Mouse (Mus musculus) embryo, embryonic 11 days (tissue): Measurements from ENCODE around the gene Tnpo1.

ENCODE experiments used
- DNase-seq: peaks from one replicate; pipeline ENCODE4 v3.0.0-alpha.2; 2015

Gene Tnpo1

DNA sequence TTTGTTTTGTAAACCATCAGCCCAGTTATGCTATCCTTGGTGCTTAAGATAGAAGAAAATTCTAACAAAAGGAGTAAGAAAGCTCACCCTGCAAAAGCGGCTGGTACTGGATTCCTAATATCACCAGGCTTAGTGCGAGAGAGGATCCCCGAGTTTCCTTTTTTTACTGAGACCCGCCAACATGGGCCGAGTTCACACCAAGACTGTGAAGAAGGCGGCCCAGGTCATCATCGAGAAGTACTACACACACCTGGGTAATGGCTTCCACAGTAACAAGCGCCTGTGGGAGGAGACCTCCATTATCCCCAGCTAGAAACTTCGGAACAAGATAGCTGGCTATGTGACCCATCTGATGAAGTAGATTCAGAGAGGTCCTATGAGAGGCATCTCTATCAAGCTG lies 109.6 kb downstream of the Tnpo1 start:
- no peak for DNase-seq

DNA sequence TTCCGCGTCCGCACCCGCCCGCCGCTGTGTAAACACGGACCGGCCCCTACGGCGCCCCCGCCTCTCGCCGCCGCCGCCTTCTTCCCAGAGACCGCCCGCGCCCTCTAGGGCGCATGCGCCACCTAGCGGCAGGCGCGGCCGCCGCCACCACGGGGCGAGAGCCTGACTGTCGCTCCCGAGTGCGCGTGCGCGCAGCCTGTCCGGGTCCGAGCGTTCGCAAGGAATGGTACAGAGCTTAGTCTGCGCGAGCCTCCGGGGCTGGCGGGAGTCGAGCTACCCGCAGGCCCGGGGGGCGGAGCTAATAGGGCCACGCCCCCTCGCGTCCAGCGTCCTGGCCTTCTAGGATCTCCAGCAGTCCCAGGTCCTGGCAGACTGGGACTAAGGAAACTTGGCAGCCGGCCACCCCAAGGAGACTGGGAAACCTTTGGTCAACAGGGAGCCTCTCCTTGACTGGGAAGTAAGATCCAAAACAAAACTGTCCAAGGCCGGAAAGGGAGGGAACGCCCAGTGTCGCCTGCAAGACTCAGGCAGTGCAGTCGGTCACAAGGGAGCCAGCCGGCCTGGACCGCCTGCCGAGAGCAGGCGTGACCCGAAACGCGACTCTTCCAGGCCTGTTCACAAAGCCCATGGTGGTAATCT lies 110.9 kb downstream of the Tnpo1 start, which contains the start of gene Fcho2:
Fcho2 (minus strand) TSS at position 303 of the 639 bp plus-strand sequence.
- peak; percentile 99 for DNase-seq

DNA sequence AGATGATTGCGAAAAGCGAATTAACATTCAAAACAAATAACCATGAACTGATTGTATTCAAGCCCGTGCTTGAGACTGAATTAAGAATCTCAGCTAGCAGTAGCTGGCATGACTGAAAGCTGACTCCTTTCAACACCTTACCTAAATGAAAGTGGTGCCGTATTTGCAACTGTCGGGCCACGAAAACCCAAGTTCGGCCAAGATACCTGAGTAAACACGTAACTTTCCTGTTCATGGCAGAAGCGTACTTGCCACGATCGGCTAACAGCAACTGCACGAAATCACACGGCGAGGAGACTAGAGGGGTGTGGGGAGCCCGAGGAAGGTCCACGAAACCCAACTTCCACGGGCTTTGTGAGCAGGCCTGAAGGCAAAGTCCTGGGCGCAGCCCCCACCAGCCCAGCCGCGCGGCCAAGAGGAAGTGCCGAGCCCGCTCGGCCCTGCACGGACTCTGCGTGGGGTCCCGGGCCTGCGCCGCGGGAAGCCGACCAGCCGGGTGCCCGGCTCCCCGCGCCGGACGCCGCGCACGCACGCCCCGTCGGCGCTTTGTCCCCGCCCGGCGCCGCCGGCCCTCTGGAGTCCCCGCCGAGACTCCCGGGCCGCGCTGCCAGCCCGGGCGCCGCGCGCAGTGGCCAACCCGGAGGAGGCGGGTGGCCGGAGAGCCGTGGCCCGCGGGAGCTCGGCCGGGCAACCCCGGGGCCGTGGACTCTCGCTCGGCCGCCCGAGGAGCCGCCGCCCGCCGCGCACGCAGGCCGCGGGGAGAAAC lies 111.7 kb downstream of the Tnpo1 start:
- DNase-seq: peak; percentile 73

DNA sequence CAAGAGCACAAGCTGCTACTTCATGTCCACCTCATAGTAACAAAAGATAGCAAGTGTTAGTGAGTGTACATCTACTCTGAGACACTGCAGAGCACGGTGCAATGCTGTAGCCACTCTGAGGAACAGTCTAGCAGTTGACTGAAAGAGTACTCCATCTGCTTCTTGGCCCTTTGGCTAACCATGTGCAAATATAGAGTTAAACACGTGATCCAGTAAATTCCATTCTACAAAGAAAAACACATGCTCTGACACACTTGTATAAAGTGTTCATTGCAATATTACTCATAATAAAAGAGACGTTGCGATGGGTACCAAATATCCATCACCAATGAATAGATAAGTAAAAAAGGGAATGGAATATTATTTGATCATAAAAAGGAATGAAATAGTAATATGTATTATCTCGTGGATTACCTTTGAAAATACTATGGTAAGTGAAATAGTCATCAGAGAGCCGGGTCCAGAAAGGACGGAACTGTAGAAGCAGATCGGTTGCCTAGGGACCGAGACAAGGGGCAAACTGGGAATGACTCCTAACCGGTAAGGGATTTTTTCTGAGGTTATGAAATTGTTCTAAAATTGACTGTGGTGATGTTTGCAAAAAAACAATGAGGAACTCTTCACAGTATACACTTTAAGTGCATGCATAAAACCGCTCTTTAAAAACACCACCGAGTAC lies 112.4 kb downstream of the Tnpo1 start:
- DNase-seq: peak; percentile 23

DNA sequence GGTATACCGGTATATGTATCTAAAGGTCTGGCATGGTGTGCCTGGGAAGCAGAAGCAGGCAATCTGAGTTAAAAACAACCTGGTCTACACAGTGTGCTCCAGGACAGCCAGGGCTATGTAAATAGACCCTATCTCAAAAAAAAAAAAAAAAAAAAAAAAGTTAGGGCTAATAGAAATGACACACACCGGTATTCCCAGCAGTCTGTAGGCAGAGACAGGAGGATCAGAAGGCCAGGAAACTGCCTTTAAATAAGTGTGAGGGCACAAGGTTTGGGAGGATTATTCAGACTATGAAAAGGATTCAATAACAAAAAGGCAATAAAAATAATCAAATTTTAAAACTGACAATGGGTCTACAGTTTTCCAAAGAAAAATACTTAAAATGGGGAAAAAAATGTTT lies 113.0 kb downstream of the Tnpo1 start:
- DNase-seq: no peak

DNA sequence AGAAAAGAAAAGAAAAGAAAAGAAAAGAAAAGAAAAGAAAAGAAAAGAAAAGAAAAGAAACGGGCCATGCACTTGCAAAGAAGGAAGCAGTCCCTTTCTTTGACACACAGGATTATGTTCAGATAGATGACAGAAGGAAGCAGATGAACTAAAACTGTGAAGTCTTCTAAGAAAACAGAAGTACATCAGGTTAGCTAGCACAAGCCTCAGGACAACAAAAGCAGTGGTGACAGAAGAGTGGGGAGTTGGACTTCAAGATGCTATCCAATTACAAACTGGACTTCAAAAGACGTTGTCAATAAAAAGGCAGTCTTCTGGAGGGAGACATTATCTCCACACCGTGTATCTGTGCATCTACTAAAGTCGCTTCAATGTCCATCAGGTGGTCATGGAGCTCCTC lies 113.9 kb downstream of the Tnpo1 start:
- DNase-seq: no peak

DNA sequence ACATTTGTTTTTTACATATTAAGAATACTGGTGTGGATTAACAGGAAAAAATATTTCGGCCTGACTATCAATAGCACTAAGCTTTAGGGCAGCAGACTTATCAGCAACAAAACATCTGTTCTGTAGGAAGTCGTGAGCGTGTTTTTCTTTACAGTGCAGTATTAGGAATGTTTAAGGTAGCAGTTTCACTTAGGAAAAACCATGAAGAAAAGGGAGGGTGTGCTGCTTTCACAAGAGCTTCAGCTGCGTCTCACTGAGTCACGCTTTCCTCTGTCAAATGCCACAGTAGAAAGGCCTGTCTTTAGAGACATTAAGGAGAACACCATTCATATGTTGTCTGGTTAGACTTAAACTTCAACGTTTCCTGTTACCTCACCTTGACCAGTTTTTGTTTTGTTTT lies 116.0 kb downstream of the Tnpo1 start:
- peak; percentile 13 for DNase-seq

DNA sequence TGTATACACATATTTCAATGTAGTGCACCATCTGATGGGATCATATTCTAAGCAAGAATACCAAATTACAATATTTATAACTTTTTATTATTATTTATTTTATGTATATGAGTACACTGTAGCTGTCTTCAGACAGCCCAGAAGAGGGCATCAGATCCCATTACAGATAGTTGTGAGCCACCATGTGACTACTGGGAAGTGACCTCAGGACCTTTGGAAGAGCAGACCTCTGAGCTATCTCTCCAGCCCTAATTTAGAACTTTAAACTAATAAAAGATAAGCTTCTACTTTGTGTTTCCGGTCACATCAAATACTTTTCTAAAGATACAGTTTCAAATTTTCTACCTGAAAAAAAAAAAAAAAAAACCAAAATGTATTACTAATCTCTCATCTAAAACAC lies 117.1 kb downstream of the Tnpo1 start:
- DNase-seq: no peak

DNA sequence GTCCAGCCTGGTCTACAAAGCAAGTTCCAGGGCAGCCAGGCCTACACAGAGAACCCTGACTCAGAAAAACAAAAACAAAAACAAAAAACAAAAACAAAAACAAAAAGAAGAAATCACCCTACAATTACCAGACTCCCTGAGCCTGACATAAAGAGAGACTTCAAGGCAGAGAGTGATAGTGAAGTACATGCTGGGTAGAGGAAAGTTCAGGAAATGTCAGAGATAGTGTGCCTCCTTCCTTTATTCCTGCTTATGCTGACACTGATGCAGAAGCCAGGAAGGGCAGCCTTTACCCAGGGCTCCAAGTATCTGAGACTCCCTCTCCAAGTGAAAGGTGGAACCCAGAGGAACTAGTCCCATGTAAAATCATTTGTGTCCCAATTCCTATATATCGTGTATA lies 121.7 kb downstream of the Tnpo1 start:
- DNase-seq: no peak

DNA sequence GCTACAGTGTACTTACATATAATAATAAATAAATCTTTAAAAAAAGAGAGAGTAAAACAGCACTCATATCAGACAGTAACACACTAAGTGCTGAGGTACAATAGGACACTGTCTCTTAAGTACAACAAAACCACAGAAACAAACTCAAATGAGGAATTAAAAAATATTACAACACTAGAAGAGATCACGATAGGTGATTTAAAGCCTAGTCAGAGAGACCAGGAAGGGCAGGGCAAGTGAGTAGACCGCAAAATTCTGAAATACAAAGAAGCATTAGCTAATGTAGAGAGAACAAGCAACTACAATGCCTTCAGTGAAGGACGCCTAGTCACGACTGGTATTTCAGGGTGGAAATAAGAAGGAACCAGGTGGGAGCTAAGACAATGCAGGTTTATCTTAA lies 122.5 kb downstream of the Tnpo1 start:
- DNase-seq: no peak

DNA sequence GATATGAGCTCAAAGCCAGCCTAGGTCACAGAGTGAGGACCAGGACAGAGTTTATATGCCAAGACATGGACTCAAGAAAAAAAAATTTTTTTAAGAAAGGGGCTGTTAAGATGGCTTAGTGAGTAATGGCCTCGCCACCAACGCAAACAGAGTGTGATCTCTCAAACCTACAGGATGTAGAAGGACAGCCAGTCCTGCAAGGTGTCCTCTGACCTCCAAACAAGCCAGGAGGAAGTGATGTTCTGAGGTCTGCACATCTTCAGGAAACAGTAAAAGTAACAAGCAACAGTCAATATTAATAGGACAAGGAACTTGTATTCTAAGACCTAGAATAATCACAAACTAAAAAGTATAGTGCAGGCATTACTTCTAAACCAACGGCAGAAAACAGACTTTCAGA lies 123.2 kb downstream of the Tnpo1 start:
- DNase-seq: no peak

DNA sequence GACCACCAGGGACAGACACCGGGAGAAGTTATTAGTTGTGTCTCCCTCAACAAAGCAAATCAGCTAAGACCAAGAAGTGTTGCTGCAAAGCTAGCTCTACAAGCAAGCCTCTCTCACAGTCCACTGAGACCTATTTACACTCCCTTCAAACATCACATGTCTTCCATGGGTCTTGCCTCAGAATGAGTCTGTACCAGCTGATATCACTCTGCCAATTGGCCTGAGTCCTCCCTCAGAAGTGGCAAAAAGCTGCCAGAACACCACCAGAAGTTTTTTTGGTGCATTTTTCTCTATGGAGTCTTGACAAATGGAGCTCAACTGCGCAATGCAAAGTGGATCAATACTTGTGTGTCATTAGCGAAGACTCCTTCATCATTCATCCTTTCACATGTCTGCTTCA lies 130.7 kb downstream of the Tnpo1 start:
- DNase-seq: no peak

DNA sequence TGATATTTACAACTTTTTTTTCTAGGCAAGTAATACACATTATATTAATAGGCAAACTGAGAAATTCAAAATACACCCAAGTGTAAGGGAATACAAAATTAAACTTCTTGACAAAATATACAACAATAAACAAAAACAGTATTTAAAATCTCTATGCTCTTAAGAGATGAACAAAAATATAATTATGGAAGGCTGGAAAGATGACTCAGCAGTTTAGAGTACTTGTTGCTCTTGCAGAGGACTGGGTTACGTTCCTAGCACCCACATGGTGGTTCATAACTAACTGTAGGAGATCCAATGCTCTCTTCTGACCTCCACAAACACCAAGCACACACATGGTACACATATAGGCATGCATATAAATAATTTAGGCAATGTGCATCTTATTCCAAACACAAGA lies 133.3 kb downstream of the Tnpo1 start:
- DNase-seq: no peak

DNA sequence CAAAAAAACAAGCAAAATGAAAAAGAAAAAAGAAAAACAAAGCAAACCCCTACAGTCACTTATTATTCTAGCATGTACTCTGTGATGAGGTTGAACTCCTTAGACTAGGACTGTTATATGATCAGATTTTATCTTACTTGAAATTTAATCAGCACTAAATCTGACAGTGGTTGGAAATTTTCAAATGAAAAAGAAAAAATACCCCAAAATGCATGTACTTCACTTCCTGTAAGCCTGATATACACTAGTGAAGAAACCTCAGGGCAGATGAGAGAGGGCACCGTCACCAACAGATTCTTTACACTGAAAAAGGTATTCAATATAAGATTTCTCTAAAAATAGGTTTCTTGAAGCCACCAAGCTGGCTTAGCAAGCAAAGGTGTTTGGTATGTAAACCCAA lies 134.5 kb downstream of the Tnpo1 start:
- no peak for DNase-seq
